Comparison of ENCODE assay signal across 8 mouse cellular contexts in genomic region chr7:101328621-101329158, GRCm38 (mm10). TPM values are rescaled to one million over a fixed set of nuclear protein-coding genes. Genes with fewer than 3 reads are reported as not detected.
DNase-seq lines count a peak whose midpoint lies in the region; ATAC-seq lines count a peak whose summit lies in the region.

No protein-coding gene starts in this region.

- H3K4me3 ChIP-seq in hindbrain, embryonic 11.5 days (ENCODE audit: low read depth, low read length) = no peak overlapping the region
- no peak overlapping the region for H3K4me3 ChIP-seq in hindbrain, embryonic 10.5 days

- 76% methylated on average over 4 of the region's 4 CpGs for WGBS in hindbrain, embryonic 11.5 days
- 75% methylated on average over 4 of the region's 4 CpGs for WGBS in hindbrain, embryonic 10.5 days

- 0 out of 2 replicates have a peak overlapping the region, but pooled peaks have one; percentile 16 for H3K9ac ChIP-seq in hindbrain, embryonic 11.5 days (ENCODE audit: low read depth, low read length)

- H3K4me2 ChIP-seq in hindbrain, embryonic 11.5 days (replicated peaks; ENCODE audit: low read depth, low read length) = no peak overlapping the region

- no peaks in the 10 kb centered on the region for H3K9me3 ChIP-seq in hindbrain, embryonic 11.5 days (ENCODE audit: control insufficient read depth, low read length)
- no peaks in the 10 kb centered on the region for H3K9me3 ChIP-seq in hindbrain, embryonic 10.5 days

- H3K27me3 ChIP-seq in hindbrain, embryonic 11.5 days (ENCODE audit: control insufficient read depth, insufficient read depth, low read length) = no peaks in the 10 kb centered on the region
- H3K27me3 ChIP-seq in hindbrain, embryonic 10.5 days (ENCODE audit: insufficient read depth, poor library complexity, severe bottlenecking) = peaks cover 6% of the 10 kb centered on the region; the same call in 1 of the 2 replicates

- intact Hi-C loops in left cerebral cortex, postnatal 10 days (cut with DNase I) = no loop called here

- H3K27ac ChIP-seq in hindbrain, embryonic 11.5 days (ENCODE audit: low read depth, low read length) = no peak overlapping the region
- no peak overlapping the region for H3K27ac ChIP-seq in hindbrain, embryonic 10.5 days

- DNase-seq in hindbrain, embryonic 11.5 days (ENCODE audit: low spot score) = no peak
- no peak for DNase-seq in hindbrain, embryonic 10.5 days (ENCODE audit: low spot score)
- peak; percentile 49 to 70 for DNase-seq in adrenal gland, postnatal 36 days
- DNase-seq in left cerebral cortex, postnatal 10 days (ENCODE audit: extremely low spot score in 1 of 2, low spot score in 2 of 2) = peak; percentile 38 to 47
- no peak for DNase-seq in thymus, postnatal 0 days (ENCODE audit: low spot score)
- DNase-seq in kidney, adult 9 months = no peak

- no peak for ATAC-seq in hindbrain, embryonic 11.5 days (ENCODE audit: low FRiP score)
- peak; percentile 88 for ATAC-seq in frontal cortex, adult (ENCODE audit: low TSS enrichment)
- no peak for ATAC-seq in erythroid progenitor cell, adult 5-6 weeks (replicated peaks; ENCODE audit: low FRiP score, poor library complexity, severe bottlenecking)

- no peaks in the 10 kb centered on the region for H3K4me1 ChIP-seq in hindbrain, embryonic 11.5 days (replicated peaks; ENCODE audit: control insufficient read depth, insufficient read depth, low read length)
- H3K4me1 ChIP-seq in hindbrain, embryonic 10.5 days (replicated peaks) = peaks cover 29% of the 10 kb centered on the region; the same call in 1 of the 2 replicates

- no peaks in the 10 kb centered on the region for H3K36me3 ChIP-seq in hindbrain, embryonic 11.5 days (ENCODE audit: control insufficient read depth, insufficient read depth, low read length)
- no peaks in the 10 kb centered on the region for H3K36me3 ChIP-seq in hindbrain, embryonic 10.5 days

RNA-seq across cellular contexts. Expression of gene Stard10, which starts 11.8 kb away (rescaled TPM):
- polyA plus RNA-seq in hindbrain, embryonic 11.5 days (2014; fragmentation: Nextera tagmentation; extraction: Ambion mirVana) = 8.1 and 8.7 TPM in 2 replicates
- polyA plus RNA-seq in hindbrain, embryonic 10.5 days (2016; fragmentation: Nextera tagmentation; extraction: Ambion mirVana) = 9.8 and 10.4 TPM in 2 replicates
- total RNA-seq in adrenal gland, postnatal 36 days (2021) = 10 to 100 TPM; 22.5 to 60.5 TPM
- total RNA-seq in left cerebral cortex, postnatal 10 days (2021) = 10 to 100 TPM; 16.2 to 18.7 TPM
- polyA plus RNA-seq in thymus, postnatal 0 days (2015; fragmentation: Nextera tagmentation; extraction: Ambion mirVana) = 12.3 and 14.6 TPM in 2 replicates
- total RNA-seq in erythroid progenitor cell, adult 5-6 weeks (2015; ENCODE audit: low replicate concordance) = 73.9 and 101 TPM in 2 replicates
- total RNA-seq in erythroid progenitor cell, adult 5-6 weeks (2017; ENCODE audit: low replicate concordance) = 37.4 and 52.9 TPM in 2 replicates

RNA-seq across cellular contexts. Expression of gene Arap1, which starts 19.2 kb away (rescaled TPM):
- polyA plus RNA-seq in hindbrain, embryonic 11.5 days (2014; fragmentation: Nextera tagmentation; extraction: Ambion mirVana) = 13.9 and 14.2 TPM in 2 replicates
- polyA plus RNA-seq in hindbrain, embryonic 10.5 days (2016; fragmentation: Nextera tagmentation; extraction: Ambion mirVana) = 14.7 and 19.2 TPM in 2 replicates
- total RNA-seq in adrenal gland, postnatal 36 days (2021) = 10 to 100 TPM; 30.0 to 35.4 TPM
- 10 to 100 TPM; 16.1 to 17.8 TPM for total RNA-seq in left cerebral cortex, postnatal 10 days (2021)
- polyA plus RNA-seq in thymus, postnatal 0 days (2015; fragmentation: Nextera tagmentation; extraction: Ambion mirVana) = 31.1 and 34.4 TPM in 2 replicates
- 15.1 and 20.1 TPM in 2 replicates for total RNA-seq in erythroid progenitor cell, adult 5-6 weeks (2015; ENCODE audit: low replicate concordance)
- 10.6 and 12.7 TPM in 2 replicates for total RNA-seq in erythroid progenitor cell, adult 5-6 weeks (2017; ENCODE audit: low replicate concordance)

RNA-seq across cellular contexts. Expression of gene Atg16l2, which starts 26.6 kb away (rescaled TPM):
- polyA plus RNA-seq in hindbrain, embryonic 11.5 days (2014; fragmentation: Nextera tagmentation; extraction: Ambion mirVana) = 10.2 and 10.7 TPM in 2 replicates
- polyA plus RNA-seq in hindbrain, embryonic 10.5 days (2016; fragmentation: Nextera tagmentation; extraction: Ambion mirVana) = 13.8 and 20.1 TPM in 2 replicates
- total RNA-seq in adrenal gland, postnatal 36 days (2021) = 10 to 100 TPM; 14.6 to 34.6 TPM
- total RNA-seq in left cerebral cortex, postnatal 10 days (2021) = 10 to 100 TPM; 52.1 to 52.4 TPM
- 28.5 and 29.7 TPM in 2 replicates for polyA plus RNA-seq in thymus, postnatal 0 days (2015; fragmentation: Nextera tagmentation; extraction: Ambion mirVana)
- total RNA-seq in erythroid progenitor cell, adult 5-6 weeks (2015; ENCODE audit: low replicate concordance) = 1.4 and 5.9 TPM in 2 replicates
- 0.64 and 8.4 TPM in 2 replicates for total RNA-seq in erythroid progenitor cell, adult 5-6 weeks (2017; ENCODE audit: low replicate concordance)

Comparison
In these comparisons a context has a peak if more than half of its experiments do, and no peak if none do; other contexts are left out.
1. DNase-seq: peak in adrenal gland, postnatal 36 days (2 of 2) and left cerebral cortex, postnatal 10 days (2 of 2); none in hindbrain, embryonic 11.5 days (single experiment), hindbrain, embryonic 10.5 days (single experiment), thymus, postnatal 0 days (single experiment) and kidney, adult 9 months (single experiment).